ENCODE assay signal across 14 mouse cellular contexts in genomic region chr13:112511261-112511660, GRCm38 (mm10). TPM values are rescaled to one million over a fixed set of nuclear protein-coding genes. Genes with fewer than 3 reads are reported as not detected.
DNase-seq lines count a peak whose midpoint lies in the region; ATAC-seq and TF ChIP-seq lines count a peak whose summit lies in the region.
"Had no signal": no experiment of that assay in that cellular context is flagged by ENCODE, and none has a peak within 500 bp of the region (broad histone marks: within the 10 kb centered on the region; RNA-seq: fewer than 3 reads in every experiment).

No protein-coding gene starts in this region.

- no peaks in the 10 kb centered on the region for H3K27me3 ChIP-seq in lung, embryonic 15.5 days
- H3K27me3 ChIP-seq in lung, postnatal 0 days (replicated peaks; ENCODE audit: insufficient read depth, low read length) = no peaks in the 10 kb centered on the region
- H3K27me3 ChIP-seq: embryonic facial prominence, embryonic 12.5 days; limb, embryonic 15.5 days; midbrain, embryonic 15.5 days had no signal

- WGBS in lung, embryonic 15.5 days = 47% methylated on average over 11 of the region's 11 CpGs
- 51% methylated on average over 11 of the region's 11 CpGs for WGBS in lung, postnatal 0 days

- H3K36me3 ChIP-seq in lung, embryonic 15.5 days = peaks cover 14% of the 10 kb centered on the region; the same call in 1 of the 2 replicates
- H3K36me3 ChIP-seq in lung, postnatal 0 days (ENCODE audit: insufficient read depth, low read length) = peaks cover 10% of the 10 kb centered on the region; the same call in 1 of the 2 replicates
- H3K36me3 ChIP-seq: midbrain, embryonic 15.5 days had no signal

- peak; percentile 34 to 36 for DNase-seq in heart, postnatal 14 days
- DNase-seq in heart, adult 11 months = no peak
- DNase-seq in lung, postnatal 0 days (ENCODE audit: low spot score) = no peak
- DNase-seq in ZHBTc4 (ENCODE audit: low read depth, low spot score) = peak; percentile 39
- DNase-seq in kidney, postnatal 25 days = peak; percentile 52 to 59
- DNase-seq: layer of hippocampus, postnatal 36 days had no signal

- no peak overlapping the region for H3K9ac ChIP-seq in lung, embryonic 15.5 days
- no peak overlapping the region for H3K9ac ChIP-seq in lung, postnatal 0 days (replicated peaks; ENCODE audit: low read depth)
- H3K9ac ChIP-seq: embryonic facial prominence, embryonic 12.5 days; limb, embryonic 15.5 days; midbrain, embryonic 15.5 days had no signal

- H3K27ac ChIP-seq in lung, embryonic 15.5 days = no peak overlapping the region
- H3K27ac ChIP-seq in lung, postnatal 0 days (ENCODE audit: low read length) = no peak overlapping the region
- H3K27ac ChIP-seq: embryonic facial prominence, embryonic 12.5 days; limb, embryonic 15.5 days; midbrain, embryonic 15.5 days had no signal

- peaks cover 6% of the 10 kb centered on the region for H3K4me1 ChIP-seq in lung, embryonic 15.5 days
- 0 out of 2 replicates have a peak, but pooled peaks cover 5% of the 10 kb centered on the region for H3K4me1 ChIP-seq in lung, postnatal 0 days (ENCODE audit: insufficient read depth, low read depth, low read length)
- H3K4me1 ChIP-seq: embryonic facial prominence, embryonic 12.5 days; midbrain, embryonic 15.5 days had no signal

- H3K4me3 ChIP-seq in lung, embryonic 15.5 days = no peak overlapping the region
- H3K4me3 ChIP-seq in lung, postnatal 0 days (ENCODE audit: low read depth, low read length) = no peak overlapping the region
- H3K4me3 ChIP-seq: embryonic facial prominence, embryonic 12.5 days; limb, embryonic 15.5 days; midbrain, embryonic 15.5 days had no signal

- H3K9me3 ChIP-seq in lung, embryonic 15.5 days = no peaks in the 10 kb centered on the region
- H3K9me3 ChIP-seq in lung, postnatal 0 days (ENCODE audit: low read length) = no peaks in the 10 kb centered on the region
- H3K9me3 ChIP-seq: embryonic facial prominence, embryonic 12.5 days; limb, embryonic 15.5 days; midbrain, embryonic 15.5 days had no signal

- H3K4me2 ChIP-seq in lung, embryonic 15.5 days = no peak overlapping the region
- no peak overlapping the region for H3K4me2 ChIP-seq in lung, postnatal 0 days (replicated peaks; ENCODE audit: low read depth, low read length)
- H3K4me2 ChIP-seq: embryonic facial prominence, embryonic 12.5 days; limb, embryonic 15.5 days; midbrain, embryonic 15.5 days had no signal

- intact Hi-C loops in heart, postnatal 14 days (cut with DNase I) = no loop called here

- peak; percentile 36; the same call in 1 of the 2 replicates for ATAC-seq in lung, embryonic 15.5 days (ENCODE audit: borderline replicate concordance, extremely low read depth, low FRiP score, low TSS enrichment)
- no peak for ATAC-seq in lung, postnatal 0 days
- ATAC-seq in megakaryocyte, adult 5-6 weeks (ENCODE audit: poor library complexity, severe bottlenecking) = no peak
- no peak for ATAC-seq in inflammation-experienced regulatory T-cells, adult 6 months
- ATAC-seq: forebrain, embryonic 16.5 days; hindbrain, embryonic 16.5 days; midbrain, embryonic 15.5 days had no signal

- TF ChIP-seq EP300 in lung, postnatal 0 days (IDR thresholded peaks at IDR 0.05) = no peak

- no peak for TF ChIP-seq CTCF in lung, postnatal 0 days (IDR thresholded peaks at IDR 0.05)

RNA-seq across cellular contexts. Expression of gene Il6st, which starts 47.4 kb away (rescaled TPM):
- total RNA-seq in heart, postnatal 14 days (2021) = 100 to 1,000 TPM; 184 to 192 TPM
- 36.4 and 36.7 TPM in 2 replicates for polyA plus RNA-seq in lung, embryonic 15.5 days (2015; fragmentation: Nextera tagmentation; extraction: Ambion mirVana)
- polyA plus RNA-seq in lung, postnatal 0 days (2015; fragmentation: Nextera tagmentation; extraction: Ambion mirVana) = 30.4 and 33.7 TPM in 2 replicates
- 77.4 and 84.3 TPM in 2 replicates for total RNA-seq in megakaryocyte, adult 5-6 weeks (2015)
- total RNA-seq in megakaryocyte, adult 5-6 weeks (2017) = 94.6 and 108 TPM in 2 replicates
- 10 to 100 TPM; 14.1 to 58.2 (median 51.0) TPM for polyA plus RNA-seq in inflammation-experienced regulatory T-cells, adult 6 months (2017; shearing (Covaris generic))

Comparison
In these comparisons a context has a peak if more than half of its experiments do, and no peak if none do; other contexts are left out.
1. DNase-seq: peak in heart, postnatal 14 days (2 of 2), ZHBTc4 (single experiment) and kidney, postnatal 25 days (2 of 2); none in heart, adult 11 months (single experiment) and lung, postnatal 0 days (single experiment).